Mouse (Mus musculus): Measurements from ENCODE around the gene Foxk1. TPM values are rescaled to one million over a fixed set of nuclear protein-coding genes. Genes with fewer than 3 reads are reported as not detected.
A peak's percentile ranks its signal among the peaks of the same experiment; 100 is the strongest.

The Foxk1 gene
- total and polyA plus RNA-seq, 3 experiments: 8.2 to 20.2 TPM; not detected in 1

DNA sequence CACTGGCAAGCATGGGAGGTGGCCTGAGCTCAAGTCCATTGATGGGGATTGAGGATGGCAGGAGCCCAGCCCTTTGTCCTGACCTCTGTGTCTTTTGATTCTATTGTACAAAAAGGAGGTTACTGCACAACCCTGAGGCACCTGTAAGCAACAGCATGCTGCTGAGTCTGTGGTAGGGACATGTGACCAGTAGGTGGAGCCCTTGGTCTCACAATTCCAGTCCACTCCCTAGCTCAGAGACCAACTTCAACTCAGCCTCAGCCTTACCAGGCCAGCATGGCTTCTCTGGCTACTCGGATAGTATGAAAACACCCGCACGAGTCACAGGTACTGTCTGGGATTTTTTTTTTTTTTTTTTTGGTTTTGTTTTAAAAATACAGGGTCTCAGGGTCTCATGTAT, 101.1 kb downstream of the Foxk1 start:
- no peaks in the 10 kb centered on the region for H3K79me2 ChIP-seq (ENCODE audit: control insufficient read depth, insufficient read depth, low read length, poor library complexity)
- H3K4me3 ChIP-seq (ENCODE audit: control insufficient read depth in 1 of 2, insufficient read depth in 1 of 2, low read depth in 2 of 2, low read length in 2 of 2): no peak overlapping the region
- H3K9me3 ChIP-seq (replicated peaks; ENCODE audit: insufficient read depth, low read length): no peaks in the 10 kb centered on the region
- no peaks in the 10 kb centered on the region for H3K4me1 ChIP-seq (ENCODE audit: control insufficient read depth in 1 of 2, insufficient read depth in 2 of 2, low read length in 2 of 2)
- peak; percentile 82 for DNase-seq (ENCODE audit: low read depth, low spot score)
- no peaks in the 10 kb centered on the region for H3K36me3 ChIP-seq (ENCODE audit: control insufficient read depth in 1 of 2, insufficient read depth in 2 of 2, low read length in 2 of 2)
- TF ChIP-seq E2F4 (IDR thresholded peaks at IDR 0.05; ENCODE audit: borderline replicate concordance, low read depth, low read length): no peak
- TF ChIP-seq NRF1 (IDR thresholded peaks at IDR 0.05; ENCODE audit: insufficient read depth, low read depth, low read length, poor library complexity, severe bottlenecking): no peak
- TF ChIP-seq MYB (IDR thresholded peaks at IDR 0.05; ENCODE audit: low read depth, low read length): no peak
- TF ChIP-seq MYC (IDR thresholded peaks at IDR 0.05; ENCODE audit: low read depth, low read length): 0 out of 2 replicates have a peak, but pooled peaks have one; percentile 37
- TF ChIP-seq TCF12 (IDR thresholded peaks at IDR 0.05; ENCODE audit: low read depth, low read length): no peak
- no peak for TF ChIP-seq RCOR1 (IDR thresholded peaks at IDR 0.05; ENCODE audit: low read depth, low read length)
- peak; percentile 30; the same call in 1 of the 2 replicates for TF ChIP-seq ZC3H11A (IDR thresholded peaks at IDR 0.05; ENCODE audit: low read depth, low read length)
- TF ChIP-seq SIN3A (IDR thresholded peaks at IDR 0.05; ENCODE audit: low read length): no peak
- TF ChIP-seq GATA1 (IDR thresholded peaks at IDR 0.05; ENCODE audit: low read depth, low read length): no peak
- TF ChIP-seq RAD21 (IDR thresholded peaks at IDR 0.05; ENCODE audit: low read depth, low read length): peak; percentile 65
- no peak for TF ChIP-seq MAFK (IDR thresholded peaks at IDR 0.05; ENCODE audit: borderline replicate concordance, low read depth, low read length)
- TF ChIP-seq ELF1 (IDR thresholded peaks at IDR 0.05; ENCODE audit: low read depth, low read length): no peak
- TF ChIP-seq NELFE (IDR thresholded peaks at IDR 0.05; ENCODE audit: low read depth, low read length): no peak
- TF ChIP-seq CTCF (IDR thresholded peaks at IDR 0.05 in 2 of 3, conservative IDR thresholded peaks at IDR 0.05 in 1 of 3; ENCODE audit: control insufficient read depth in 1 of 3, insufficient read depth in 1 of 3, low read depth in 2 of 3, low read length in 3 of 3, poor library complexity in 1 of 3, severe bottlenecking in 1 of 3): peak; percentile 78 to 85 (median 80)
- no peak for TF ChIP-seq CHD1 (IDR thresholded peaks at IDR 0.05; ENCODE audit: low read depth, low read length)
- TF ChIP-seq EP300 (IDR thresholded peaks at IDR 0.05; ENCODE audit: low read depth in 1 of 2, low read length in 2 of 2): no peak
- no peak for TF ChIP-seq POLR2AphosphoS2 (IDR thresholded peaks at IDR 0.05; ENCODE audit: low read length)
- no peak for TF ChIP-seq HCFC1 (IDR thresholded peaks at IDR 0.05; ENCODE audit: low read depth, low read length)
- TF ChIP-seq CHD2 (IDR thresholded peaks at IDR 0.05; ENCODE audit: low read length): no peak
- no peak for TF ChIP-seq BHLHE40 (IDR thresholded peaks at IDR 0.05; ENCODE audit: borderline replicate concordance, low read depth, low read length)
- TF ChIP-seq KAT2A (conservative IDR thresholded peaks at IDR 0.05; ENCODE audit: low read depth, low read length): no peak
- no peak for TF ChIP-seq POLR2AphosphoS5 (IDR thresholded peaks at IDR 0.05; ENCODE audit: borderline replicate concordance, low read depth, low read length)
- no peak for TF ChIP-seq ZNF384 (IDR thresholded peaks at IDR 0.05; ENCODE audit: low read depth, low read length)
- peak; percentile 68 for TF ChIP-seq USF1 (IDR thresholded peaks at IDR 0.05; ENCODE audit: low read depth, low read length)
- TF ChIP-seq MEF2A (IDR thresholded peaks at IDR 0.05; ENCODE audit: extremely low read depth, insufficient replicate concordance, low read depth, low read length, poor library complexity, severe bottlenecking): no peak
- TF ChIP-seq MAX (IDR thresholded peaks at IDR 0.05; ENCODE audit: low read length): peak; percentile 61; the same call in 1 of the 2 replicates
- no peak for TF ChIP-seq JUND (IDR thresholded peaks at IDR 0.05; ENCODE audit: low read depth, low read length)
- TF ChIP-seq MAZ (IDR thresholded peaks at IDR 0.05; ENCODE audit: low read depth, low read length): no peak
- TF ChIP-seq ZKSCAN1 (IDR thresholded peaks at IDR 0.05; ENCODE audit: low read depth, low read length): no peak
- peak; percentile 67 for TF ChIP-seq SMC3 (IDR thresholded peaks at IDR 0.05; ENCODE audit: low read depth, low read length)
- TF ChIP-seq GABPA (IDR thresholded peaks at IDR 0.05; ENCODE audit: low read depth, low read length): no peak
- no peak for TF ChIP-seq MXI1 (IDR thresholded peaks at IDR 0.05; ENCODE audit: low read depth, low read length)
- no peak for TF ChIP-seq TBP (IDR thresholded peaks at IDR 0.05; ENCODE audit: low read depth, low read length)
- TF ChIP-seq UBTF (IDR thresholded peaks at IDR 0.05; ENCODE audit: borderline replicate concordance, insufficient read depth, low read depth, low read length): no peak
- no peak for TF ChIP-seq ZMIZ1 (IDR thresholded peaks at IDR 0.05; ENCODE audit: low read depth, low read length)
- no peak for TF ChIP-seq TAL1 (IDR thresholded peaks at IDR 0.05; ENCODE audit: low read length)
- TF ChIP-seq USF2 (IDR thresholded peaks at IDR 0.05; ENCODE audit: borderline replicate concordance in 1 of 2, insufficient read depth in 1 of 2, low read depth in 1 of 2, low read length in 2 of 2): no peak
- TF ChIP-seq ETS1 (IDR thresholded peaks at IDR 0.05; ENCODE audit: low read depth, low read length): no peak
- TF ChIP-seq POLR2A (IDR thresholded peaks at IDR 0.05; ENCODE audit: control insufficient read depth in 1 of 2, insufficient read depth in 1 of 2, low read depth in 1 of 2, low read length in 2 of 2, poor library complexity in 1 of 2): no peak
- H3K27ac ChIP-seq (ENCODE audit: control insufficient read depth, low read depth, low read length): no peak overlapping the region
- H3K27me3 ChIP-seq (ENCODE audit: control insufficient read depth in 1 of 2, insufficient read depth in 2 of 2, low read length in 2 of 2): no peaks in the 10 kb centered on the region
- H3K9ac ChIP-seq (ENCODE audit: control insufficient read depth, low read depth, low read length, poor library complexity, severe bottlenecking): no peak overlapping the region

All from MEL (cell line).